Comparison of ENCODE assay signal across 7 mouse cellular contexts in the genomic region with DNA sequence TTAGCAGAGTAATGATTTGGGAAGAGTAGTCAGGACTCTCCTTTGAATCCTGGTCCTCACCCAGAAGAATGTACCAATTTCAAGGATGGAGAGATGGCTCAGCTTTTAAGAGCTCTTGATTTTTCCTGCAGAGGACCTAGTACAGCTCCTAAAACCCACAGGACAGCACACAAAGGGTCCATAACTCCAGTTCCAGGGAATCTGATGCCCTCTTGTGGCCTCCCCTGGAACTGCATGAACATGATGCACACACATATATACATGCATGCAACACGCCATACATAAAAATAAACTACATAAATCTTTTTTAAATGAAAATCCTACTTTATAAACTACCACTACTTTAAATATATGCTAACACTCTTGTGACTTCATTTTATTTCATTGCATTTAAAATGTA.
DNase-seq lines count a peak whose midpoint lies in the region; ATAC-seq and TF ChIP-seq lines count a peak whose summit lies in the region.

No protein-coding gene starts in this region.

- intact Hi-C loops in gastrocnemius, postnatal 36 days (cut with DNase I), result loop anchor here (2.0 to 5.0 kb wide), 2 partner anchors 73 to 172 kb away; a partner anchor contains a TSS

- H3K79me3 ChIP-seq in C2C12 (ENCODE audit: low read depth), result peaks cover 4% of the 10 kb centered on the region

- no peak for TF ChIP-seq POLR2A in cortical plate, adult 2 months (IDR thresholded peaks at IDR 0.05; ENCODE audit: extremely low read depth, insufficient read depth, low read length)

- H3K9ac ChIP-seq in lung, embryonic 14.5 days, result no peak overlapping the region

- no peaks in the 10 kb centered on the region for H3K36me3 ChIP-seq in C2C12 (ENCODE audit: control insufficient read depth, insufficient read depth)
- peaks cover 31% of the 10 kb centered on the region for H3K36me3 ChIP-seq in G1E (replicated peaks)
- H3K36me3 ChIP-seq in lung, embryonic 14.5 days (ENCODE audit: insufficient read depth), result no peaks in the 10 kb centered on the region

- 57% methylated on average over 1 of the region's 1 CpGs for WGBS in lung, embryonic 14.5 days

- no peak overlapping the region for H3K4me2 ChIP-seq in lung, embryonic 14.5 days

- no peaks in the 10 kb centered on the region for H3K9me3 ChIP-seq in G1E (replicated peaks)
- no peaks in the 10 kb centered on the region for H3K9me3 ChIP-seq in lung, embryonic 14.5 days (ENCODE audit: low read depth, low read length)

- H3K4me1 ChIP-seq in G1E (ENCODE audit: insufficient read depth, low read depth, low read length), result peaks cover 31% of the 10 kb centered on the region
- H3K4me1 ChIP-seq in cortical plate, adult 2 months (ENCODE audit: control insufficient read depth, insufficient read depth, low read length), result no peaks in the 10 kb centered on the region; the same call in 1 of the 2 replicates
- H3K4me1 ChIP-seq in lung, embryonic 14.5 days (ENCODE audit: insufficient read depth), result no peaks in the 10 kb centered on the region

- H3K27me3 ChIP-seq in C2C12 (ENCODE audit: control insufficient read depth, insufficient read depth, insufficient read length) (no peaks in the 10 kb centered on the region), G1E (ENCODE audit: insufficient read depth, low read length) (no peaks in the 10 kb centered on the region)
- no peaks in the 10 kb centered on the region for H3K27me3 ChIP-seq in lung, embryonic 14.5 days (ENCODE audit: insufficient read depth, low read length)

- TF ChIP-seq CTCF in C2C12 (IDR thresholded peaks at IDR 0.05; ENCODE audit: control insufficient read depth, insufficient read depth, insufficient read length) (peak; percentile 53), G1E (IDR thresholded peaks at IDR 0.05; ENCODE audit: low read depth, low read length) (peak; percentile 83)
- peak; percentile 86 for TF ChIP-seq CTCF in cortical plate, adult 2 months (IDR thresholded peaks at IDR 0.05; ENCODE audit: extremely low read depth, insufficient read depth, low read length)
- TF ChIP-seq CTCF in lung, embryonic 14.5 days (IDR thresholded peaks at IDR 0.05; ENCODE audit: low read depth), result peak; percentile 87

- no peak for DNase-seq in G1E (ENCODE audit: low spot score)
- DNase-seq in gastrocnemius, postnatal 36 days, result peak; percentile 42 to 53
- DNase-seq in kidney, postnatal 4 days, result peak; percentile 84 to 87
- peak; percentile 86 for DNase-seq in lung, embryonic 14.5 days
- DNase-seq in right cerebral cortex, adult 18-20 months, result peak; percentile 56

- H3K79me2 ChIP-seq in C2C12 (ENCODE audit: control insufficient read depth, insufficient read depth), result no peaks in the 10 kb centered on the region

- ATAC-seq in G1E (ENCODE audit: extremely low read depth, insufficient number of reproducible peaks, low FRiP score, poor library complexity, severe bottlenecking), result no peak
- ATAC-seq in lung, embryonic 14.5 days (ENCODE audit: insufficient read depth), result peak; percentile 31; the same call in 1 of the 2 replicates

- H3K4me3 ChIP-seq in C2C12 (ENCODE audit: insufficient read depth, poor library complexity, severe bottlenecking) (no peak overlapping the region), G1E (ENCODE audit: low read depth, low read length) (no peak overlapping the region)
- no peak overlapping the region for H3K4me3 ChIP-seq in cortical plate, adult 2 months (ENCODE audit: insufficient read depth, low read length)
- H3K4me3 ChIP-seq in lung, embryonic 14.5 days (ENCODE audit: low read depth, low read length), result no peak overlapping the region

- H3K27ac ChIP-seq in cortical plate, adult 2 months (ENCODE audit: insufficient read depth, low read length), result no peak overlapping the region
- no peak overlapping the region for H3K27ac ChIP-seq in lung, embryonic 14.5 days (ENCODE audit: low read depth)

- H3ac ChIP-seq in C2C12 (ENCODE audit: control insufficient read depth, insufficient read length, low read depth), result no peak overlapping the region

TF ChIP-seq in C2C12, 6 proteins besides CTCF, POLR2A, EP300 and RAD21:
- TF ChIP-seq USF1 (IDR thresholded peaks at IDR 0.05; ENCODE audit: low read depth), result no peak
- no peak for TF ChIP-seq MYOD1 (IDR thresholded peaks at IDR 0.05; ENCODE audit: control insufficient read depth, insufficient read length, low read depth)
- TF ChIP-seq MAX (IDR thresholded peaks at IDR 0.05), result no peak
- no peak for TF ChIP-seq CEBPB (IDR thresholded peaks at IDR 0.05; ENCODE audit: low read depth)
- TF ChIP-seq FOSL1 (IDR thresholded peaks at IDR 0.05; ENCODE audit: insufficient read depth, low read length, poor library complexity, severe bottlenecking), result no peak
- TF ChIP-seq MYOG (IDR thresholded peaks at IDR 0.05; ENCODE audit: control insufficient read depth, extremely low read depth, insufficient read length), result no peak
